Mouse (Mus musculus) heart, adult 2 months (tissue): ENCODE measurements around the gene Gcc2.

Experiments used
- CTCF ChIP-seq: fragments of 200-600 bp; IDR thresholded peaks from 2 replicates; pipeline ENCODE4 v1.8.1; 2022; ENCODE audit warnings: antibody characterized with exemption, mild to moderate bottlenecking, moderate library complexity
- POLR2A ChIP-seq: fragments of 200-500 bp; IDR thresholded peaks from 2 replicates; pipeline ENCODE4 v1.6.1; 2011; ENCODE audit warnings: mild to moderate bottlenecking, low read depth, low read length, control low read depth; ENCODE audit not compliant: insufficient read depth

GRCm38 (mm10) chr10:58205986-58206385 is 49.3 kb upstream of the Gcc2 start:
- TF ChIP-seq POLR2A (no peak), CTCF (no peak)
